In the genomic region with DNA sequence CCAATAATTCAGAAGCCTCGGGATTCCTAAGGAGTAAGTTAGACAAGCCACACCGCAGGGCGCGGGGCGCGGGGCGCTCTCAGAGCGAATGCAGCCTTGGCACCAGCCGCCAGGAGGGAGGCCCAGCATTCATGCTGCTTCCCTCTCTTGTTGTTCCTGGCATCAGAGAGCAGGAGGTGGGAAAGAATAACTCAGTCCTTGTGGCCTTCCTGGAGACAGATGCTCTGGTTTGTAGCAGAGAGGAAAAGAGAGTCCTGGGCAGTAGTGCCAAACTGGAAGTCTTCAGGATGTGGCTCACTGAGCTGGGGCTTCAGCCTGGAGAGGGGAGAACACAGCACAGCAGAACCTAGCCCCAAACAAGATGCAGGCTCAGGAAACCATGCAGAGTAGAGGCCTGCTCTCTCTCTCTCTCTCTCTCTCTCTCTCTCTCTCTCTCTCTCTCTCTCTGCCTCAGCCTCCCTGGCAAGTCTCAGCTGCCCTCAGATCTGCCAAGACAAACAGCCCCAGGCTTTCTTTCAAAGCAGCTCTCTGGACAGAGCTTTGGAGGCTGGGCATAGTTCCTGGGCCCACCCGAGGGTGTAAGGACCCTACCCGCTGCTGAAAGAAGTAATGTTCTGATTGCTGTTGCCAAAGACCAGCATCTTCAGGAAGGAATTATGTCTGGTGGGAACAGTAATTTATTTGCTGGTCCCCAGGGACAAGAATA, we compare ENCODE assay signal across 13 mouse cellular contexts.
DNase-seq lines count a peak whose midpoint lies in the region; ATAC-seq and TF ChIP-seq lines count a peak whose summit lies in the region.
"Had no signal": no experiment of that assay in that cellular context is flagged by ENCODE, and none has a peak within 500 bp of the region (broad histone marks: within the 10 kb centered on the region; RNA-seq: fewer than 3 reads in every experiment).

No protein-coding gene starts in this region.

- no peak for TF ChIP-seq CTCF in heart, postnatal 0 days (IDR thresholded peaks at IDR 0.05; ENCODE audit: low read depth)

- TF ChIP-seq EP300 in heart, postnatal 0 days (IDR thresholded peaks at IDR 0.05; ENCODE audit: low read depth), result no peak

- no peak overlapping the region for H3K4me2 ChIP-seq in forebrain, embryonic 13.5 days
- H3K4me2 ChIP-seq in embryonic facial prominence, embryonic 13.5 days, result no peak overlapping the region
- H3K4me2 ChIP-seq in heart, postnatal 0 days (ENCODE audit: low read depth, low read length), result no peak overlapping the region
- H3K4me2 ChIP-seq: kidney, embryonic 15.5 days; lung, embryonic 14.5 days; midbrain, embryonic 11.5 days; neural tube, embryonic 13.5 days had no signal

- H3K27ac ChIP-seq in forebrain, embryonic 13.5 days, result peak overlapping the region; percentile 19; the same call in 1 of the 2 replicates
- no peak overlapping the region for H3K27ac ChIP-seq in forebrain, embryonic 10.5 days
- H3K27ac ChIP-seq in embryonic facial prominence, embryonic 13.5 days, result peak overlapping the region; percentile 71
- H3K27ac ChIP-seq in heart, postnatal 0 days (ENCODE audit: low read depth), result no peak overlapping the region
- H3K27ac ChIP-seq: kidney, embryonic 15.5 days; neural tube, embryonic 13.5 days had no signal

- peaks cover 11% of the 10 kb centered on the region for H3K27me3 ChIP-seq in forebrain, embryonic 13.5 days
- H3K27me3 ChIP-seq in forebrain, embryonic 10.5 days (ENCODE audit: poor library complexity, severe bottlenecking), result peaks cover 44% of the 10 kb centered on the region
- no peaks in the 10 kb centered on the region for H3K27me3 ChIP-seq in embryonic facial prominence, embryonic 13.5 days
- 0 out of 2 replicates have a peak, but pooled peaks cover 4% of the 10 kb centered on the region for H3K27me3 ChIP-seq in heart, postnatal 0 days (ENCODE audit: control insufficient read depth, insufficient read depth, low read length)
- H3K27me3 ChIP-seq: neural tube, embryonic 13.5 days had no signal

- peak; percentile 10; the same call in 1 of the 2 replicates for ATAC-seq in forebrain, embryonic 13.5 days
- no peak for ATAC-seq in embryonic facial prominence, embryonic 13.5 days (ENCODE audit: insufficient number of reproducible peaks, insufficient read depth, low FRiP score, low TSS enrichment, low read depth)
- peak; percentile 60 for ATAC-seq in heart, postnatal 0 days (ENCODE audit: insufficient read depth, low read depth)
- ATAC-seq in megakaryocyte-erythroid progenitor cell, adult 5-6 weeks (replicated peaks; ENCODE audit: low FRiP score, low TSS enrichment, poor library complexity, severe bottlenecking), result no peak

- no peaks in the 10 kb centered on the region for H3K9me3 ChIP-seq in forebrain, embryonic 13.5 days (replicated peaks)
- H3K9me3 ChIP-seq in forebrain, embryonic 10.5 days, result no peaks in the 10 kb centered on the region
- H3K9me3 ChIP-seq in embryonic facial prominence, embryonic 13.5 days, result no peaks in the 10 kb centered on the region
- H3K9me3 ChIP-seq in heart, postnatal 0 days (replicated peaks; ENCODE audit: control insufficient read depth, low read length), result no peaks in the 10 kb centered on the region
- H3K9me3 ChIP-seq: kidney, embryonic 15.5 days; neural tube, embryonic 13.5 days had no signal

- no peaks in the 10 kb centered on the region for H3K36me3 ChIP-seq in forebrain, embryonic 13.5 days (ENCODE audit: poor library complexity, severe bottlenecking)
- H3K36me3 ChIP-seq in forebrain, embryonic 10.5 days (replicated peaks), result no peaks in the 10 kb centered on the region
- H3K36me3 ChIP-seq in embryonic facial prominence, embryonic 13.5 days, result no peaks in the 10 kb centered on the region
- no peaks in the 10 kb centered on the region for H3K36me3 ChIP-seq in heart, postnatal 0 days (replicated peaks; ENCODE audit: control insufficient read depth, insufficient read depth, low read length)
- H3K36me3 ChIP-seq: G1E; kidney, embryonic 15.5 days; neural tube, embryonic 13.5 days had no signal

- H3K4me1 ChIP-seq in forebrain, embryonic 13.5 days, result peaks cover 25% of the 10 kb centered on the region
- H3K4me1 ChIP-seq in forebrain, embryonic 10.5 days, result peaks cover 25% of the 10 kb centered on the region
- peaks cover 41% of the 10 kb centered on the region for H3K4me1 ChIP-seq in embryonic facial prominence, embryonic 13.5 days
- H3K4me1 ChIP-seq in heart, postnatal 0 days (ENCODE audit: control insufficient read depth, insufficient read depth), result no peaks in the 10 kb centered on the region

- DNase-seq in forebrain, embryonic 10.5 days (ENCODE audit: extremely low spot score, low spot score), result no peak
- DNase-seq in layer of hippocampus, postnatal 14 days (ENCODE audit: low spot score in 2 of 2), result peak; percentile 11 to 22
- DNase-seq in layer of hippocampus, adult 9-11 months, result no peak
- peak; percentile 59 for DNase-seq in heart, postnatal 0 days (ENCODE audit: low spot score)
- DNase-seq in frontal cortex, postnatal 36 days (ENCODE audit: low spot score in 2 of 2), result no peak
- DNase-seq: lung, embryonic 14.5 days had no signal

- no peak overlapping the region for H3K9ac ChIP-seq in forebrain, embryonic 13.5 days
- no peak overlapping the region for H3K9ac ChIP-seq in embryonic facial prominence, embryonic 13.5 days
- H3K9ac ChIP-seq in heart, postnatal 0 days (replicated peaks; ENCODE audit: low read depth, low read length), result no peak overlapping the region
- H3K9ac ChIP-seq: kidney, embryonic 15.5 days; lung, embryonic 14.5 days; neural tube, embryonic 13.5 days had no signal

- no peak overlapping the region for H3K4me3 ChIP-seq in forebrain, embryonic 13.5 days
- no peak overlapping the region for H3K4me3 ChIP-seq in forebrain, embryonic 10.5 days
- no peak overlapping the region for H3K4me3 ChIP-seq in embryonic facial prominence, embryonic 13.5 days
- no peak overlapping the region for H3K4me3 ChIP-seq in heart, postnatal 0 days (ENCODE audit: low read depth, low read length)
- H3K4me3 ChIP-seq: kidney, embryonic 15.5 days; neural tube, embryonic 13.5 days had no signal

- 63% methylated on average over 11 of the region's 11 CpGs for WGBS in forebrain, embryonic 13.5 days
- 92% methylated on average over 11 of the region's 11 CpGs for WGBS in forebrain, embryonic 10.5 days
- 77% methylated on average over 11 of the region's 11 CpGs for WGBS in embryonic facial prominence, embryonic 13.5 days
- 78% methylated on average over 11 of the region's 11 CpGs for WGBS in heart, postnatal 0 days

Comparison
In these comparisons a context has a peak if more than half of its experiments do, and no peak if none do; other contexts are left out.
1. H3K27ac ChIP-seq: peak in forebrain, embryonic 13.5 days (single experiment) and embryonic facial prominence, embryonic 13.5 days (single experiment); none in forebrain, embryonic 10.5 days (single experiment) and heart, postnatal 0 days (single experiment).
2. DNase-seq: peak in layer of hippocampus, postnatal 14 days (2 of 2) and heart, postnatal 0 days (single experiment); none in forebrain, embryonic 10.5 days (single experiment), layer of hippocampus, adult 9-11 months (single experiment) and frontal cortex, postnatal 36 days (0 of 2).
3. ATAC-seq: peak in forebrain, embryonic 13.5 days (single experiment) and heart, postnatal 0 days (single experiment); none in embryonic facial prominence, embryonic 13.5 days (single experiment) and megakaryocyte-erythroid progenitor cell, adult 5-6 weeks (single experiment).